Mouse (Mus musculus) urinary bladder, postnatal 0 days (tissue): ENCODE results near the gene Miga1. TPM values are rescaled to one million over a fixed set of nuclear protein-coding genes. Genes with fewer than 3 reads are reported as not detected.

Experiments
- polyA plus RNA-seq: library from polyadenylated mRNA; unstranded; fragments of >200 nt; fragmentation: Nextera tagmentation; extraction: Ambion mirVana; gene quantifications from 2 replicates; pipeline ENCODE4 v1.2.1, GENCODE M21; 2015

Gene Miga1
- polyA plus RNA-seq, result 3.9 and 4.5 TPM in 2 replicates

GRCm38 (mm10) chr3:152339862-152340557, at the start of gene Miga1:
TSS of gene Miga1 (minus strand) at chr3:152340407.

GRCm38 (mm10) chr3:152345732-152346632, 5.8 kb upstream of the Miga1 start, which contains the start of gene Usp33:
TSS of gene Usp33 (plus strand) at chr3:152346478.

GRCm38 (mm10) chr3:152266036-152266421, 74.2 kb downstream of the Miga1 start, which contains the start of gene Nexn:
TSS of gene Nexn (minus strand) at chr3:152266350.

Other genes with a start within 250 kb of the Miga1 start
- 4.0 and 4.5 TPM in 2 replicates for gene Gipc2, start 174.2 kb downstream of the Miga1 start, polyA plus RNA-seq
- 29.2 and 36.7 TPM in 2 replicates for gene Dnajb4, start 130.1 kb downstream of the Miga1 start, polyA plus RNA-seq
- 64.7 and 76.9 TPM in 2 replicates for gene Fubp1, start 130.0 kb downstream of the Miga1 start, polyA plus RNA-seq
- 136 and 159 TPM in 2 replicates for gene Nexn, start 74.1 kb downstream of the Miga1 start, polyA plus RNA-seq
- 14.7 and 18.1 TPM in 2 replicates for gene Usp33, start 6.1 kb upstream of the Miga1 start, polyA plus RNA-seq
- gene Zzz3, start 55.1 kb upstream of the Miga1 start, polyA plus RNA-seq, result 21.8 and 25.0 TPM in 2 replicates